Mouse (Mus musculus) layer of hippocampus, adult 9-11 months (tissue): ENCODE measurements at regions not wholly inside any gene's neighbourhood (a gene's known extent, or its start where the extent isn't known, plus 50 kb on each side); places are given as distances from the start of the nearest gene placed in this dataset.

Experiments used
- DNase-seq: peaks from one replicate; pipeline ENCODE4 v3.0.0; 2022

- no peak for DNase-seq
Observed at GRCm38 (mm10) chr10:87432306-87432705, 61.2 kb downstream of the Ascl1 start.

GRCm38 (mm10) chr10:87419940-87420385, 73.5 kb downstream of the Ascl1 start:
- DNase-seq = no peak

GRCm38 (mm10) chr10:87419245-87419939, 74.1 kb downstream of the Ascl1 start:
- no peak for DNase-seq

GRCm38 (mm10) chr10:87394296-87394921, 99.1 kb downstream of the Ascl1 start:
- no peak for DNase-seq

- no peak for DNase-seq
Observed at GRCm38 (mm10) chr10:87389148-87389547, 104.3 kb downstream of the Ascl1 start.

GRCm38 (mm10) chr10:87385276-87385675, 108.2 kb downstream of the Ascl1 start:
- no peak for DNase-seq

- DNase-seq = no peak
Observed at GRCm38 (mm10) chr10:87384606-87385206, 108.8 kb downstream of the Ascl1 start.

GRCm38 (mm10) chr10:87351400-87352172, 141.9 kb downstream of the Ascl1 start:
- peak; percentile 19 for DNase-seq

GRCm38 (mm10) chr10:87351079-87351399, 142.4 kb downstream of the Ascl1 start:
- no peak for DNase-seq

- DNase-seq = no peak
Observed at GRCm38 (mm10) chr10:87335176-87335575, 158.3 kb downstream of the Ascl1 start.

GRCm38 (mm10) chr10:87333311-87333710, 160.1 kb downstream of the Ascl1 start:
- DNase-seq = peak; percentile 21

GRCm38 (mm10) chr10:87329471-87329870, 164.0 kb downstream of the Ascl1 start:
- DNase-seq = no peak

GRCm38 (mm10) chr10:87325769-87326168, 167.7 kb downstream of the Ascl1 start:
- no peak for DNase-seq

- no peak for DNase-seq
Observed at GRCm38 (mm10) chr10:87325143-87325542, 168.3 kb downstream of the Ascl1 start.

- DNase-seq = no peak
Observed at GRCm38 (mm10) chr10:87309601-87310062, 183.8 kb downstream of the Ascl1 start.

- DNase-seq = no peak
Observed at GRCm38 (mm10) chr10:87308815-87309396, 184.6 kb downstream of the Ascl1 start.

GRCm38 (mm10) chr10:87297166-87297565, 196.3 kb downstream of the Ascl1 start:
- DNase-seq = no peak

GRCm38 (mm10) chr10:87293317-87293716, 200.1 kb downstream of the Ascl1 start:
- no peak for DNase-seq

- DNase-seq = no peak
Observed at GRCm38 (mm10) chr10:87286831-87287230, 206.6 kb downstream of the Ascl1 start.

- peak; percentile 10 for DNase-seq
Observed at GRCm38 (mm10) chr10:87284296-87284695, 209.2 kb downstream of the Ascl1 start.
